Mouse (Mus musculus) embryonic facial prominence, embryonic 10.5 days (tissue): ENCODE results near the gene Gm10024. TPM values are rescaled to one million over a fixed set of nuclear protein-coding genes. Genes with fewer than 3 reads are reported as not detected.
"Not testable (repeated sequence)": the region's sequence is repeated elsewhere in the genome, so short reads cannot be mapped to it uniquely, and the experiment has no call there.

ENCODE experiments used
- DNase-seq: peaks from one replicate; pipeline ENCODE4 v3.0.0-alpha.2; 2017; ENCODE audit warnings: low spot score
- H3K27ac ChIP-seq: fragments of 300-500 bp; sonication (generic); replicated peaks from 2 replicates; pipeline ENCODE4 v1.5.1; 2016; ENCODE audit warnings: mild to moderate bottlenecking
- H3K27me3 ChIP-seq: fragments of 300-500 bp; sonication (generic); replicated peaks from 2 replicates; pipeline ENCODE4 v1.6.1; 2016; ENCODE audit warnings: low read depth, mild to moderate bottlenecking; ENCODE audit not compliant: poor library complexity, severe bottlenecking
- H3K36me3 ChIP-seq: fragments of 300-500 bp; sonication (generic); replicated peaks from 2 replicates; pipeline ENCODE4 v1.6.1; 2016; ENCODE audit warnings: mild to moderate bottlenecking, moderate library complexity
- H3K4me1 ChIP-seq: fragments of 300-500 bp; sonication (generic); 2 replicates; pipeline ENCODE4 v1.6.1; 2016
- H3K4me3 ChIP-seq: fragments of 300-500 bp; sonication (generic); 2 replicates; pipeline ENCODE4 v1.5.1; 2016; ENCODE audit warnings: mild to moderate bottlenecking, moderate library complexity
- H3K9me3 ChIP-seq: fragments of 300-500 bp; sonication (generic); 2 replicates; pipeline ENCODE4 v1.6.1; 2016; ENCODE audit warnings: mild to moderate bottlenecking
- WGBS: fragments of 180-500 bp; shearing (Covaris S2); methylation state at CpG from one replicate; pipeline ENCODE4 v1.1.7; 2016; 5-methylcytosine and 5-hydroxymethylcytosine counted together
- polyA plus RNA-seq: library from polyadenylated mRNA; unstranded; fragments of >200 nt; fragmentation: Nextera tagmentation; extraction: Ambion mirVana; gene quantifications from 2 replicates; pipeline ENCODE4 v1.2.1, GENCODE M21; 2016

The Gm10024 gene
- polyA plus RNA-seq, 1 experiment from 2014 or later, result not detected

GRCm38 (mm10) chr10:77690356-77690807, 20.9 kb upstream of the Gm10024 start, which contains the start of gene Gm19402:
Gm19402 (minus strand) TSS chr10:77690757.
- not testable (repeated sequence) for H3K27ac ChIP-seq, H3K36me3 ChIP-seq, DNase-seq, H3K4me3 ChIP-seq, H3K9me3 ChIP-seq
- peaks cover 56% of the 10 kb centered on the region for H3K27me3 ChIP-seq
- WGBS, result 74% methylated on average over 3 of the region's 3 CpGs
- H3K4me1 ChIP-seq, result peaks cover 53% of the 10 kb centered on the region

DNA sequence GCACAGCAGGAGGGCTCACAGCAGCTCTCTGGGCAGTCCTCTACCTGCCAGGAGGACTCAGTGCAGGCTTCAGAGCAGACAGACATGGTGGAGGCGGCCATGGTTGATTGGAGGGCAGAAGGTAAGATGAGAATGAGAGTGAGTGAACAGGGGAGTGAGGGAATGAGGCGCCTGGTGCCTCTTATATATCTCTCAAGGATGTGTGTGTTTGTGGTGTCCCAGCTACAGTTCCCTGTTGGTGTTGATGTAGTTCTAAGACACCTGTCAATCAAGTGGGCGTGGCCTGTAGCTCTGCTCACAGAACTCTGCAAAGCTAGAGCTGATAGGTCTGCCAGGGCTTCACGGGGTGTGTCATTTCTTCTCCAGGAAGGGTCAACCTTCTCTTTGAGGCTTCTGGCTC, 14.1 kb upstream of the Gm10024 start, which contains the start of gene Gm9508:
TSS of gene Gm9508 (minus strand) at position 101 of the 400 bp plus-strand sequence.
- WGBS, result 33% methylated on average over 4 of the region's 4 CpGs
- Histone ChIP-seq H3K9me3 (no peaks in the 10 kb centered on the region), H3K27ac (no peak within 1 kb of the TSS), H3K36me3 (no peaks in the 10 kb centered on the region), H3K27me3 (no peaks in the 10 kb centered on the region), H3K4me3 (no peak within 1 kb of the TSS), H3K4me1 (peaks cover 29% of the 10 kb centered on the region)
- DNase-seq, result no peak

DNA sequence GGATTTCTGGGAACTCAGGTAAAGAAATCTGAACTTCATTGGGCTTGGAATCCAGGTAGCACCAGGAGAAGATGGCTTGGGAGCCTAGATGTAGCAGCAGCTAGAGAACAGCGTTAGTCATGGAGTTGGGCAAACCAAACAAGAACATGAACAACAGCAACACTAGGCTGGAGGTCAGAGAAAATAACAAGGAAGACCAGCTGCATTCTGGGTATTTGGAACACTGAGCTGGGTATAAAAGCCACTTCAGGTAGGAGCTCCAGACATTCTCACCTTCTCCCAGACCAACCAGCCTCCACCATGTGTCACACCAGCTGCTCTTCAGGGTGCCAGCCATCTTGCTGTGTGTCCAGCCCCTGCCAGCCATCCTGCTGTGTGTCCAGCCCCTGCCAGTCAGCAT, 4.9 kb upstream of the Gm10024 start, which contains the start of gene Gm10272:
TSS of gene Gm10272 (plus strand) at position 301 of the 400 bp plus-strand sequence.
- Histone ChIP-seq H3K9me3 (peaks cover 27% of the 10 kb centered on the region), H3K4me1 (no peaks in the 10 kb centered on the region), H3K27ac (no peak within 1 kb of the TSS), H3K27me3 (no peaks in the 10 kb centered on the region), H3K4me3 (no peak within 1 kb of the TSS), H3K36me3 (no peaks in the 10 kb centered on the region)
- DNase-seq, result no peak
- WGBS, result 95% methylated on average over 1 of the region's 1 CpGs

GRCm38 (mm10) chr10:77709831-77710230, 1.4 kb upstream of the Gm10024 start:
- Histone ChIP-seq H3K27ac (no peak overlapping the region), H3K4me1 (no peaks in the 10 kb centered on the region), H3K36me3 (no peaks in the 10 kb centered on the region), H3K9me3 (peaks cover 17% of the 10 kb centered on the region; the same call in 1 of the 2 replicates), H3K4me3 (no peak overlapping the region), H3K27me3 (no peaks in the 10 kb centered on the region)
- 83% methylated on average over 3 of the region's 3 CpGs for WGBS
- DNase-seq, result no peak

- Histone ChIP-seq H3K4me3 (no peak overlapping the region), H3K27ac (no peak overlapping the region), H3K36me3 (no peaks in the 10 kb centered on the region), H3K9me3 (peaks cover 8% of the 10 kb centered on the region; the same call in 1 of the 2 replicates), H3K4me1 (no peaks in the 10 kb centered on the region), H3K27me3 (no peaks in the 10 kb centered on the region)
- no peak for DNase-seq
- WGBS, result 63% methylated on average over 4 of the region's 4 CpGs
Measured at GRCm38 (mm10) chr10:77713734-77714133, 2.5 kb downstream of the Gm10024 start.

GRCm38 (mm10) chr10:77715507-77715906, 4.2 kb downstream of the Gm10024 start, which contains the start of gene Gm10142:
Gm10142 (plus strand) TSS chr10:77715807.
- 85% methylated on average over 1 of the region's 1 CpGs for WGBS
- Histone ChIP-seq H3K4me1 (no peaks in the 10 kb centered on the region), H3K27me3 (no peaks in the 10 kb centered on the region), H3K36me3 (no peaks in the 10 kb centered on the region), H3K27ac (no peak within 1 kb of the TSS), H3K4me3 (no peak within 1 kb of the TSS), H3K9me3 (peaks cover 10% of the 10 kb centered on the region; the same call in 1 of the 2 replicates)
- no peak for DNase-seq

DNA sequence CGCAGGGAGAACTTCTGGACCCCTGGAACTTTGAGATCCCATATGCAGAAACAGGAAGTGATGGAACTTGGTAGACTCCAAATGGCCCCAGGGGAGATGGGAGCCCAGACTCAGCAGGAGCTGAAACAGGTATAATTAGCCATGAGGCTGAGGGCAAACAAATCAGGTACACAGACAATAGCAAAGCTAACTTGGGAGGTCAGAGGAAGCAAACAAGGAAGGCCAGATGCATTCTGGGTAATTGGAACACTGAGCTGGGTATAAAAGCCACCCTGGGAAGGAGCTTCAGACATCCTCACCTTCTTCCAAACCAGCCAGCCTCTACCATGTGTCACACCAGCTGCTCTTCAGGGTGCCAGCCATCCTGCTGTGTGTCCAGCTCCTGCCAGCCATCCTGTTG, 9.0 kb downstream of the Gm10024 start, which contains the start of gene Krtap12-1:
TSS of gene Krtap12-1 (plus strand) at position 301 of the 400 bp plus-strand sequence.
- H3K27me3 ChIP-seq, result not testable (repeated sequence)
- WGBS, result 91% methylated on average over 1 of the region's 1 CpGs

GRCm38 (mm10) chr10:77724855-77725254, 13.6 kb downstream of the Gm10024 start:
- H3K4me3 ChIP-seq, result no peak overlapping the region
- H3K36me3 ChIP-seq, result no peaks in the 10 kb centered on the region
- no peaks in the 10 kb centered on the region for H3K4me1 ChIP-seq
- H3K27ac ChIP-seq, result no peak overlapping the region
- DNase-seq, result no peak
- no peaks in the 10 kb centered on the region for H3K27me3 ChIP-seq
- peaks cover 5% of the 10 kb centered on the region; the same call in 1 of the 2 replicates for H3K9me3 ChIP-seq
- 79% methylated on average over 8 of the region's 8 CpGs for WGBS

More for the DNA sequence above, 9.0 kb downstream of the Gm10024 start, which contains the start of gene Krtap12-1:
- H3K4me3 ChIP-seq, H3K9me3 ChIP-seq, H3K4me1 ChIP-seq, DNase-seq, H3K27ac ChIP-seq, H3K36me3 ChIP-seq: not testable (repeated sequence)

DNA sequence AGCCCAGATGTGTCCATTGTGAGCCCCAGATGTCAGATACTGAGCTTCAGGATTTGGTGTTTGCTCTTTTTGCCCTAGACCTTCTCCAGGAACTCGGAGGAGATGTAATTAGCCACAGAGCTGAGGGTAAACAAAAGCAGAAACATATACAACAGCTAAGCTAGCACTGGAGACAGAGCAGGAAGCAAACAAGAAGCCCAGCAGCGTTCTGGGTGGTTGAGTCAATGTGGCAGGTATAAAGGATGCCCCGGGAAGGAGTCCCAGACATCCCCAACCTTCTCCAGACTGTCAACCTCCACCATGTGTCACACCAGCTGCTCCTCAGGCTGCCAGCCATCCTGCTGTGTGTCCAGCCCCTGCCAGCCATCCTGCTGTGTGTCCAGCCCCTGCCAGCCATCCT, 14.9 kb downstream of the Gm10024 start, which contains the start of gene Gm10100:
TSS of gene Gm10100 (plus strand) at position 301 of the 400 bp plus-strand sequence.
- Histone ChIP-seq H3K36me3 (no peaks in the 10 kb centered on the region), H3K27ac (no peak within 1 kb of the TSS), H3K9me3 (no peaks in the 10 kb centered on the region), H3K4me3 (no peak within 1 kb of the TSS), H3K27me3 (no peaks in the 10 kb centered on the region), H3K4me1 (no peaks in the 10 kb centered on the region)
- DNase-seq, result no peak
- 38% methylated on average over 3 of the region's 3 CpGs for WGBS

GRCm38 (mm10) chr10:77728280-77728679, 17.0 kb downstream of the Gm10024 start:
- H3K27ac ChIP-seq, result no peak overlapping the region
- 65% methylated on average over 4 of the region's 4 CpGs for WGBS
- no peaks in the 10 kb centered on the region for H3K9me3 ChIP-seq
- no peak for DNase-seq
- no peaks in the 10 kb centered on the region for H3K4me1 ChIP-seq
- H3K27me3 ChIP-seq, result no peaks in the 10 kb centered on the region
- H3K36me3 ChIP-seq, result no peaks in the 10 kb centered on the region
- H3K4me3 ChIP-seq, result no peak overlapping the region

GRCm38 (mm10) chr10:77729241-77729640, 18.0 kb downstream of the Gm10024 start:
- Histone ChIP-seq H3K4me1 (no peaks in the 10 kb centered on the region), H3K9me3 (no peaks in the 10 kb centered on the region), H3K4me3 (no peak overlapping the region), H3K27me3 (no peaks in the 10 kb centered on the region), H3K36me3 (no peaks in the 10 kb centered on the region), H3K27ac (no peak overlapping the region)
- peak; percentile 30 for DNase-seq
- WGBS, result 56% methylated on average over 4 of the region's 4 CpGs

DNA sequence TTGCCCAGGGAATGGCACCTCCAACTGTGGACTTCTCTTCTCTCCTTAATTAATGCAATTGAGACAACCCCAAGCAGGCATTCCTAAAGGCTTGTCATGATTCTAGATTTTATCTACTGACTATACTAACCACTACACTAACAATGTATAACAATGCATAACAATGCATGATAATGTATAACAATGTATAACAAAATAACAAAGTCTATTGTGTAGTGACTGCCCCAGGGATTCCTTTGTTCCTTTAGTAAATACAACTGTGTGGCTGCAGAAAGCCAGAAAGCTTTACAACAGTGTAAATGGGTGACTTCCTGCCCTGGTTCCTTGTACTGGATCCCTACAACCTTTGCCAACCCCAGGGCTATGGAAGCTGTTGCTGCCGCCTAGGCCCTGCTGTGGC, 24.7 kb downstream of the Gm10024 start:
- Histone ChIP-seq H3K4me3 (no peak overlapping the region), H3K27me3 (no peaks in the 10 kb centered on the region), H3K36me3 (no peaks in the 10 kb centered on the region; the same call in 1 of the 2 replicates), H3K9me3 (peaks cover 10% of the 10 kb centered on the region; the same call in 1 of the 2 replicates), H3K4me1 (peaks cover 8% of the 10 kb centered on the region; the same call in 1 of the 2 replicates), H3K27ac (no peak overlapping the region)
- 82% methylated on average over 1 of the region's 1 CpGs for WGBS
- DNase-seq, result no peak

GRCm38 (mm10) chr10:77738929-77739328, 27.7 kb downstream of the Gm10024 start:
- Histone ChIP-seq H3K27ac (no peak overlapping the region), H3K4me3 (no peak overlapping the region), H3K9me3 (peaks cover 10% of the 10 kb centered on the region; the same call in 1 of the 2 replicates), H3K4me1 (peaks cover 24% of the 10 kb centered on the region), H3K27me3 (no peaks in the 10 kb centered on the region), H3K36me3 (no peaks in the 10 kb centered on the region; the same call in 1 of the 2 replicates)
- DNase-seq, result no peak
- WGBS, result 90% methylated on average over 4 of the region's 4 CpGs
